Comparison of ENCODE assay signal across 9 mouse cellular contexts in the genomic region with DNA sequence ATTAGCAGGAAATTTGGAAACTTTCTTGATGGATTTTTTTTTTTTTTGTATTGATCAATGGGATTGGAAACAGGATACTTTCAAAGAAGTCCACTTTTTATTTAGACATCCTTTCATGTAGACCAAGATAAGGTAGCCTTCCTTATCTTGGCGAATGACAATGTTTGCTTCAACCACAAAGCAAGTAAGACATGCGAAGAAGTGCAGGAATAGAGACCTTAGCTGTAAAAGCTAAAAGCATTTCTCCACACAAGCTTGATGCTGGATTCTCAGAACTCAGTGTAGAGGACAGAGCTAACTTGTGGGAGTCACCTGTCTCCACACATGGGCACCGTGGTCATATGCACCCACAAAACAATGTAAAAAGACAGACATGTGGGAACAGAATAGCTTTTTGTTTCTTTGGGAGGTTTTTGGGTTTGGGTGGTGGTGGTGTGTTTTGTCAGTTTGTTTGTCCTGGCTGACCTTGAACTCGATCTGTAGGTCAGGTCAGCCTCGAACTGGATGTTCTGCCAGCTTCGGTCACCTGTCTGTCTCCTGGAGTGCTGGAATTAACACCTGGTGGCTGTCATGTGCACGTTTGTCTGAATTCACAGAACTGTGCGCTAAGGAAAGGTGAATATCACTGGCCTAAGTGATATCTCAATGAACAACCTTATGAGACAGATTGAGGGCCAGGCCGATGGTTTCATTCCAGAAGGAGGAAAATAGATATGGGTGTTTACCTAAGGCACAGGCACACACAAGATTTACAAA. TPM values are rescaled to one million over a fixed set of nuclear protein-coding genes. Genes with fewer than 3 reads are reported as not detected.
A peak's percentile ranks its signal among the peaks of the same experiment; 100 is the strongest.
DNase-seq lines count a peak whose midpoint lies in the region; ATAC-seq lines count a peak whose summit lies in the region.
"Had no signal": no experiment of that assay in that cellular context is flagged by ENCODE, and none has a peak within 500 bp of the region (broad histone marks: within the 10 kb centered on the region; RNA-seq: fewer than 3 reads in every experiment).

No protein-coding gene starts in this region.

- no peak overlapping the region for H3K27ac ChIP-seq in neural tube, embryonic 12.5 days
- H3K27ac ChIP-seq in hindbrain, embryonic 12.5 days: no peak overlapping the region
- H3K27ac ChIP-seq in limb, embryonic 15.5 days: no peak overlapping the region
- H3K27ac ChIP-seq in stomach, embryonic 15.5 days: no peak overlapping the region

- no peaks in the 10 kb centered on the region for H3K27me3 ChIP-seq in neural tube, embryonic 12.5 days (replicated peaks)
- H3K27me3 ChIP-seq in hindbrain, embryonic 12.5 days: no peaks in the 10 kb centered on the region
- no peaks in the 10 kb centered on the region for H3K27me3 ChIP-seq in limb, embryonic 15.5 days
- H3K27me3 ChIP-seq in stomach, embryonic 15.5 days (replicated peaks): no peaks in the 10 kb centered on the region

- 81% methylated on average over 9 of the region's 9 CpGs for WGBS in neural tube, embryonic 12.5 days
- 74% methylated on average over 9 of the region's 9 CpGs for WGBS in hindbrain, embryonic 12.5 days
- 78% methylated on average over 9 of the region's 9 CpGs for WGBS in limb, embryonic 15.5 days
- 55% methylated on average over 9 of the region's 9 CpGs for WGBS in stomach, embryonic 15.5 days

- DNase-seq in neural tube, embryonic 10.5 days (ENCODE audit: extremely low spot score, low spot score): no peak
- DNase-seq in left cerebral cortex, postnatal 10 days (ENCODE audit: extremely low spot score in 1 of 2, low spot score in 2 of 2): no peak
- no peak for DNase-seq in left cerebral cortex, adult 8-10 months (ENCODE audit: low spot score in 2 of 2)
- DNase-seq in left cerebral cortex, adult 11 months (ENCODE audit: low spot score): no peak

- peaks cover 10% of the 10 kb centered on the region; the same call in 1 of the 2 replicates for H3K4me1 ChIP-seq in neural tube, embryonic 12.5 days
- peaks cover 14% of the 10 kb centered on the region for H3K4me1 ChIP-seq in hindbrain, embryonic 12.5 days
- H3K4me1 ChIP-seq in limb, embryonic 15.5 days: peaks cover 15% of the 10 kb centered on the region
- H3K4me1 ChIP-seq in stomach, embryonic 15.5 days: 0 out of 2 replicates have a peak, but pooled peaks cover 3% of the 10 kb centered on the region

- H3K4me2 ChIP-seq in neural tube, embryonic 12.5 days (replicated peaks): peak overlapping the region; percentile 72
- H3K4me2 ChIP-seq in hindbrain, embryonic 12.5 days (replicated peaks): peak overlapping the region; percentile 66
- H3K4me2 ChIP-seq in limb, embryonic 15.5 days: peak overlapping the region; percentile 68
- peak overlapping the region; percentile 76 for H3K4me2 ChIP-seq in stomach, embryonic 15.5 days

- H3K9me3 ChIP-seq in neural tube, embryonic 12.5 days: no peaks in the 10 kb centered on the region
- no peaks in the 10 kb centered on the region for H3K9me3 ChIP-seq in hindbrain, embryonic 12.5 days (replicated peaks)
- H3K9me3 ChIP-seq in limb, embryonic 15.5 days: no peaks in the 10 kb centered on the region
- H3K9me3 ChIP-seq in stomach, embryonic 15.5 days: no peaks in the 10 kb centered on the region
- H3K9me3 ChIP-seq: megakaryocyte, embryonic 14.5 days had no signal

- no peak overlapping the region for H3K9ac ChIP-seq in neural tube, embryonic 12.5 days
- H3K9ac ChIP-seq in hindbrain, embryonic 12.5 days: no peak overlapping the region
- no peak overlapping the region for H3K9ac ChIP-seq in limb, embryonic 15.5 days
- no peak overlapping the region for H3K9ac ChIP-seq in stomach, embryonic 15.5 days

- H3K4me3 ChIP-seq in neural tube, embryonic 12.5 days: no peak overlapping the region
- peak overlapping the region; percentile 50 for H3K4me3 ChIP-seq in hindbrain, embryonic 12.5 days
- H3K4me3 ChIP-seq in limb, embryonic 15.5 days: peak overlapping the region; percentile 45
- peak overlapping the region; percentile 46 for H3K4me3 ChIP-seq in stomach, embryonic 15.5 days (replicated peaks)

- ATAC-seq in neural tube, embryonic 12.5 days (ENCODE audit: low FRiP score, low read depth): no peak
- ATAC-seq in hindbrain, embryonic 12.5 days (ENCODE audit: low FRiP score): no peak
- no peak for ATAC-seq in limb, embryonic 15.5 days (ENCODE audit: insufficient number of reproducible peaks, low FRiP score, low TSS enrichment, low read depth)
- ATAC-seq in stomach, embryonic 15.5 days (ENCODE audit: insufficient read depth, low FRiP score, low read depth): peak; percentile 29; the same call in 1 of the 2 replicates

- intact Hi-C loops in left cerebral cortex, postnatal 10 days (cut with DNase I): no loop called here

- H3K36me3 ChIP-seq in neural tube, embryonic 12.5 days: no peaks in the 10 kb centered on the region
- peaks cover 3% of the 10 kb centered on the region; the same call in 1 of the 2 replicates for H3K36me3 ChIP-seq in hindbrain, embryonic 12.5 days
- no peaks in the 10 kb centered on the region for H3K36me3 ChIP-seq in limb, embryonic 15.5 days
- no peaks in the 10 kb centered on the region for H3K36me3 ChIP-seq in stomach, embryonic 15.5 days

RNA-seq across cellular contexts. Expression of a gene that starts 0.5 kb away (rescaled TPM):
- polyA plus RNA-seq in neural tube, embryonic 12.5 days (2016; fragmentation: Nextera tagmentation; extraction: Ambion mirVana): 30.8 and 32.2 TPM in 2 replicates
- 31.1 and 32.0 TPM in 2 replicates for polyA plus RNA-seq in hindbrain, embryonic 12.5 days (2016; fragmentation: Nextera tagmentation; extraction: Ambion mirVana)
- 20.6 and 24.1 TPM in 2 replicates for polyA plus RNA-seq in limb, embryonic 15.5 days (2015; fragmentation: Nextera tagmentation; extraction: Ambion mirVana)
- polyA plus RNA-seq in stomach, embryonic 15.5 days (2015; fragmentation: Nextera tagmentation; extraction: Ambion mirVana): 28.9 and 33.0 TPM in 2 replicates
- total RNA-seq in left cerebral cortex, postnatal 10 days (2021): 10 to 100 TPM; 18.7 to 18.9 TPM
- total RNA-seq in left cerebral cortex, adult 8-10 months (2022): 10 to 100 TPM; 31.3 to 38.3 (median 35.0) TPM

RNA-seq across cellular contexts. Expression of a gene that starts 17.0 kb away (rescaled TPM):
- polyA plus RNA-seq in neural tube, embryonic 12.5 days (2016; fragmentation: Nextera tagmentation; extraction: Ambion mirVana): 17.2 TPM in 2 replicates
- 14.6 and 17.5 TPM in 2 replicates for polyA plus RNA-seq in hindbrain, embryonic 12.5 days (2016; fragmentation: Nextera tagmentation; extraction: Ambion mirVana)
- polyA plus RNA-seq in limb, embryonic 15.5 days (2015; fragmentation: Nextera tagmentation; extraction: Ambion mirVana): 13.5 and 14.3 TPM in 2 replicates
- 14.9 and 16.8 TPM in 2 replicates for polyA plus RNA-seq in stomach, embryonic 15.5 days (2015; fragmentation: Nextera tagmentation; extraction: Ambion mirVana)
- total RNA-seq in left cerebral cortex, postnatal 10 days (2021): 10 to 100 TPM; 21.4 to 23.7 TPM
- 10 to 100 TPM; 20.6 to 25.2 (median 23.0) TPM for total RNA-seq in left cerebral cortex, adult 8-10 months (2022)

RNA-seq across cellular contexts. Expression of a gene that starts 33.7 kb away (rescaled TPM):
- not detected in 2 replicates for polyA plus RNA-seq in neural tube, embryonic 12.5 days (2016; fragmentation: Nextera tagmentation; extraction: Ambion mirVana)
- not detected in 2 replicates for polyA plus RNA-seq in hindbrain, embryonic 12.5 days (2016; fragmentation: Nextera tagmentation; extraction: Ambion mirVana)
- polyA plus RNA-seq in limb, embryonic 15.5 days (2015; fragmentation: Nextera tagmentation; extraction: Ambion mirVana): 1.9 and 2.7 TPM in 2 replicates
- not detected in 2 replicates for polyA plus RNA-seq in stomach, embryonic 15.5 days (2015; fragmentation: Nextera tagmentation; extraction: Ambion mirVana)
- total RNA-seq in left cerebral cortex, postnatal 10 days (2021): not detected
- not detected for total RNA-seq in left cerebral cortex, adult 8-10 months (2022)

RNA-seq across cellular contexts. Expression of a gene that starts 54.7 kb away (rescaled TPM):
- 8.4 and 9.0 TPM in 2 replicates for polyA plus RNA-seq in neural tube, embryonic 12.5 days (2016; fragmentation: Nextera tagmentation; extraction: Ambion mirVana)
- polyA plus RNA-seq in hindbrain, embryonic 12.5 days (2016; fragmentation: Nextera tagmentation; extraction: Ambion mirVana): 6.9 and 7.2 TPM in 2 replicates
- polyA plus RNA-seq in limb, embryonic 15.5 days (2015; fragmentation: Nextera tagmentation; extraction: Ambion mirVana): 3.1 and 4.0 TPM in 2 replicates
- 3.1 and 3.9 TPM in 2 replicates for polyA plus RNA-seq in stomach, embryonic 15.5 days (2015; fragmentation: Nextera tagmentation; extraction: Ambion mirVana)
- total RNA-seq in left cerebral cortex, postnatal 10 days (2021): 10 to 100 TPM; 25.8 to 29.4 TPM
- 10 to 100 TPM; 35.0 to 47.0 (median 37.1) TPM for total RNA-seq in left cerebral cortex, adult 8-10 months (2022)
